Mouse (Mus musculus): ENCODE data around the gene Adk.

- TF ChIP-seq CTCF (IDR thresholded peaks at IDR 0.05; ENCODE audit: low read depth, low read length) (no peak), POLR2A (IDR thresholded peaks at IDR 0.05; ENCODE audit: borderline replicate concordance, low read depth, low read length) (no peak)
Measured at GRCm38 (mm10) chr14:21455654-21456350, 403.4 kb downstream of the Adk start.

All from bone marrow macrophage, adult 2 months (primary cell).